Mouse (Mus musculus) megakaryocyte, adult 5-6 weeks (primary cell): ENCODE results near the gene Lhfpl3. TPM values are rescaled to one million over a fixed set of nuclear protein-coding genes. Genes with fewer than 3 reads are reported as not detected.

ENCODE experiments used
- ATAC-seq: 2 replicates; pipeline ENCODE4 v1.8.0; 2016; ENCODE audit warnings: mild to moderate bottlenecking, inconsistent platforms; ENCODE audit not compliant: poor library complexity, severe bottlenecking
- total RNA-seq, 2 experiments: library from RNA; stranded (forward) in 1 of 2; stranded (reverse) in 1 of 2; fragments of 153-499, 151-499 nt in 1 of 2; fragments of 221-1000, 200-1000 nt in 1 of 2; gene quantifications; 2 replicates each; pipeline versions ENCODE4 v1.2.3 to v1.2.4; 2015 to 2017

Gene Lhfpl3
- total RNA-seq, 2 experiments from 2014 or later = not detected

DNA sequence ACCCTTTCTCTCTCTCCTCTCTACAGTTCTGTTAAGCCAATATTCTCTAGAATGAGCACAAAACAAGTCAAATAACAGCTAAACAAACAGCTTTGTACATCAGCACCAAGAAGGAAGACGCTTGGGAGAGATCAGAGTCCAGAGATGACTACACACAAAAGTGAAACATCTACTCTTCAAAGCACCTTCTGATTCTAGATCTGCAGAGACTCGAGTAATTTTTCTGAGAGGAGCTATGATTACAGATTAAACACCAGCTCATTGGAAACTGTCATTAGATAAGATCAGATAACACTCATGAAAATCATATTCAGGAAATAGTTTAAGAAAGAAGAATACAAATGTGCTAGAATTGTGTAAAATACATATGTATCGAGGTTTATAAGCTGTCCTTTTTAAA, 527.5 kb downstream of the Lhfpl3 start:
- no peak for ATAC-seq

DNA sequence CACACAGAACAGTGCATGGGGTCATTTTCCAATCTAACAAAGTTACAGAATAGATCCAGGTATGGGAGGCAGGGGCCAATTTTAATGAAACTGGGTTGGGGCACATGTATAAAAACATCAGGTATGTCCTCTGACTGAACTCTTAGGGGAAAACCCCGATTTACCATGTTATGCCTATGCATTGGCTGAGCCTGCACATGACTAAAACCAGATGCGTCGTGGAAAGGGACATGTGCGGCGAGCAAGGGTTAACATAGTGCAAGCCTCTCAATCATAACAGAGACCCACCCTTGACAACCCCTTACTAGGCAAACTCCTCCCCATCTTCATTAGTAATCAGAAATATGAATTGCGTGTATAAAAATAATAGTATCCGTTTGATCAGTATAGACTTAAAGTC, 533.5 kb downstream of the Lhfpl3 start:
- ATAC-seq = no peak

DNA sequence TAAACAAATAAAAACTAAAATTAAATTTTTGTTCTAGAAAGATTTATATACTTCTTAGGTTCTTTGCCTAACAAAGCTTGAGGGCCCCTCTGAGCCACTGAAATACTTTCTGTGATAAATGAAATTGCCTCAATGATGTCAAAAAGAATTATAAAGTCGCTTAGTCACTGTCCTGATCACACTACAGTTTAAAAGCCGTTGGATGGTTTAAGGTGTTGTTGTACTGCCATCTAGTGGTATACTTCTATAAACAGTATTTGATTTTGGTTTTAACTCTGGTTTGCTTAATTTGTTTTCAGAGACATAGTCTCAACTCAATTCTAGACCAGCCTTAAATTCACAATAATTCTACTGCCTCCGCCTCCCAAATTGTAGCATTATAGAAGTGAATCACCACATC, 539.0 kb downstream of the Lhfpl3 start:
- 0 out of 2 replicates have a peak, but pooled peaks have one; percentile 40 for ATAC-seq

DNA sequence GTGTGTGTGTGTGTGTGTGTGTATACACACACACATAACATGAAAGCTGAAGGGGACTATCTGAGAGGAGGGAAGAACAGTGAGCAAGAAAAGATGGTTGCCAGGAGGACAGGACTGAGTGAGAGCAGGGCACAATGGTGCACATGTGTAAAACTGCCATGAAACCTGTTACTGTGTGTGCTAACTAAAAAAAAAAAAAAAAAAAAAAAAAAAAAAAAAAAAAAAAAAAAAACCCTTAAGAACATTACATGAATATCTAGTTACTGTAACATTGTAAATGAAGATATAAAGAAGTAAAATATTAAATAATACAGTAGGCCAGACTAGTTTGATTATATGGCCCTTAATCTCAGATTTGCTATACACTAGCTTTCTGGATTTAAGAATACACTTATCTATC, 543.3 kb downstream of the Lhfpl3 start:
- ATAC-seq = no peak

Other genes starting within 250 kb of the Lhfpl3 start
- gene Orc5, start 195.6 kb upstream of the Lhfpl3 start, total RNA-seq (2015) = 18.6 and 22.5 TPM in 2 replicates
- 15.1 and 17.3 TPM in 2 replicates for gene Orc5, start 195.6 kb upstream of the Lhfpl3 start, total RNA-seq (2017)